Mouse (Mus musculus) heart, adult 2 months (tissue): ENCODE measurements around the gene Slc22a22.

Experiments used
- CTCF ChIP-seq: fragments of 200-600 bp; IDR thresholded peaks from 2 replicates; pipeline ENCODE4 v1.8.1; 2022; ENCODE audit warnings: antibody characterized with exemption, mild to moderate bottlenecking, moderate library complexity
- EP300 ChIP-seq: fragments of 200-500 bp; IDR thresholded peaks from 2 replicates; pipeline ENCODE4 v1.6.1; 2011; ENCODE audit warnings: low read depth, low read length, control low read depth; ENCODE audit not compliant: insufficient read depth
- POLR2A ChIP-seq: fragments of 200-500 bp; IDR thresholded peaks from 2 replicates; pipeline ENCODE4 v1.6.1; 2011; ENCODE audit warnings: mild to moderate bottlenecking, low read depth, low read length, control low read depth; ENCODE audit not compliant: insufficient read depth

DNA sequence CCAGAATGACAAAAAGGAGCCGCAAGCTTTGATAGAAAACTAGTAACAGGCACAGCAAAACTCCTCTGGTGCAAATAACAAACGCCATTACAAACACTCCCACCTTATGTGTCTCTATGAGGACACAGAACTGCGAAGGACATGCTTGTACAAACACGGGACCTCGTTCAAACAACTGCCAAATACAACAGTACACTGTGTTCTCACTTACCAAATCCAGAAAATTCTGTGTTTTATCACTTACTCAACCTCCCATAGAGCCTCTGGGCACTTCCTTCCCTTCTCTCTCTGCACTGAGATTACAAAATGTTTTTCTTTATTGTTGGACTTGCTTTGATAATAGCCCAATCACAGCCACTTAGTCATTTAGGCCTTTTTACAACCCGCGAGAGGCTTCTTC, 97.0 kb downstream of the Slc22a22 start:
- TF ChIP-seq CTCF = no peak
- TF ChIP-seq EP300 = no peak
- TF ChIP-seq POLR2A = no peak
